Mouse (Mus musculus) thymus, postnatal 36 days (tissue): Measurements from ENCODE around the gene Chtf18.

Source experiments
- DNase-seq, 2 experiments: peaks; one replicate each; pipeline ENCODE4 v3.0.0; 2022; ENCODE audit warnings: mixed read lengths in 2 of 2

Chtf18 gene

GRCm38 (mm10) chr17:25732082-25732481 lies 4.9 kb upstream of the Chtf18 start:
- peak; percentile 75 to 76 for DNase-seq

GRCm38 (mm10) chr17:25728009-25728270 lies 721 bp upstream of the Chtf18 start:
- no peak for DNase-seq

- DNase-seq: no peak
Observed at GRCm38 (mm10) chr17:25725264-25725663, 2.0 kb downstream of the Chtf18 start.

GRCm38 (mm10) chr17:25723919-25724318 lies 3.3 kb downstream of the Chtf18 start:
- DNase-seq: no peak

GRCm38 (mm10) chr17:25723470-25723869 lies 3.7 kb downstream of the Chtf18 start:
- no peak for DNase-seq

- DNase-seq: no peak
Observed at GRCm38 (mm10) chr17:25721476-25721875, 5.7 kb downstream of the Chtf18 start.

- no peak for DNase-seq
Observed at GRCm38 (mm10) chr17:25717691-25718090, 9.5 kb downstream of the Chtf18 start.

GRCm38 (mm10) chr17:25716711-25717637 lies 10.2 kb downstream of the Chtf18 start, which contains the start of gene Gng13:
Gene Gng13 (plus strand): TSS chr17:25717171.
- DNase-seq: no peak

GRCm38 (mm10) chr17:25716130-25716529 lies 11.1 kb downstream of the Chtf18 start:
- DNase-seq: no peak

- DNase-seq: no peak
Observed at GRCm38 (mm10) chr17:25715627-25716026, 11.6 kb downstream of the Chtf18 start.

- DNase-seq: no peak
Observed at GRCm38 (mm10) chr17:25711136-25711535, 16.1 kb downstream of the Chtf18 start.

GRCm38 (mm10) chr17:25709994-25710393 lies 17.2 kb downstream of the Chtf18 start:
- DNase-seq: no peak

- DNase-seq: no peak
Observed at GRCm38 (mm10) chr17:25700863-25701496, 26.2 kb downstream of the Chtf18 start.

GRCm38 (mm10) chr17:25698446-25698845 lies 28.8 kb downstream of the Chtf18 start:
- DNase-seq: peak; percentile 54 to 56

- no peak for DNase-seq
Observed at GRCm38 (mm10) chr17:25696263-25696662, 31.0 kb downstream of the Chtf18 start.

- DNase-seq: no peak
Observed at GRCm38 (mm10) chr17:25688922-25689321, 38.3 kb downstream of the Chtf18 start.

- DNase-seq: no peak
Observed at GRCm38 (mm10) chr17:25686323-25686722, 40.9 kb downstream of the Chtf18 start.

GRCm38 (mm10) chr17:25681636-25682035 lies 45.6 kb downstream of the Chtf18 start:
- DNase-seq: no peak

GRCm38 (mm10) chr17:25679818-25680217 lies 47.4 kb downstream of the Chtf18 start:
- no peak for DNase-seq

- DNase-seq: no peak
Observed at GRCm38 (mm10) chr17:25677969-25678368, 49.2 kb downstream of the Chtf18 start.

- no peak for DNase-seq
Observed at GRCm38 (mm10) chr17:25672982-25673381, 54.2 kb downstream of the Chtf18 start.
